Mouse (Mus musculus): ENCODE measurements around the gene Olfr681. TPM values are rescaled to one million over a fixed set of nuclear protein-coding genes. Genes with fewer than 3 reads are reported as not detected.
"Not testable (repeated sequence)": the region's sequence is repeated elsewhere in the genome, so short reads cannot be mapped to it uniquely, and the experiment has no call there.

Gene Olfr681
- 0.02 TPM in 1 of 2 replicates, not detected in the other for polyA plus RNA-seq (2015; fragmentation: Nextera tagmentation; extraction: Ambion mirVana)

GRCm38 (mm10) chr7:105116536-105116935, at the start of gene Olfr681:
Gene Olfr681 (plus strand): TSS chr7:105116836.
- no peak for TF ChIP-seq CTCF (IDR thresholded peaks at IDR 0.05; ENCODE audit: low read depth)
- no peak for TF ChIP-seq EP300 (optimal IDR thresholded peaks at IDR 0.05)
- ATAC-seq (ENCODE audit: low FRiP score, low TSS enrichment) (no peak), DNase-seq (ENCODE audit: low spot score) (no peak)
- Histone ChIP-seq H3K4me3 (ENCODE audit: low read depth, low read length) (no peak within 1 kb of the TSS), H3K9ac (ENCODE audit: low read length) (no peak within 1 kb of the TSS), H3K36me3 (ENCODE audit: control insufficient read depth, insufficient read depth, low read length) (no peaks in the 10 kb centered on the region), H3K27ac (replicated peaks) (no peak within 1 kb of the TSS), H3K9me3 (ENCODE audit: control insufficient read depth, low read length) (no peaks in the 10 kb centered on the region), H3K27me3 (ENCODE audit: control insufficient read depth, insufficient read depth, low read length) (no peaks in the 10 kb centered on the region), H3K4me1 (replicated peaks; ENCODE audit: control insufficient read depth, insufficient read depth) (no peaks in the 10 kb centered on the region), H3K4me2 (replicated peaks; ENCODE audit: low read depth) (no peak within 1 kb of the TSS)

DNA sequence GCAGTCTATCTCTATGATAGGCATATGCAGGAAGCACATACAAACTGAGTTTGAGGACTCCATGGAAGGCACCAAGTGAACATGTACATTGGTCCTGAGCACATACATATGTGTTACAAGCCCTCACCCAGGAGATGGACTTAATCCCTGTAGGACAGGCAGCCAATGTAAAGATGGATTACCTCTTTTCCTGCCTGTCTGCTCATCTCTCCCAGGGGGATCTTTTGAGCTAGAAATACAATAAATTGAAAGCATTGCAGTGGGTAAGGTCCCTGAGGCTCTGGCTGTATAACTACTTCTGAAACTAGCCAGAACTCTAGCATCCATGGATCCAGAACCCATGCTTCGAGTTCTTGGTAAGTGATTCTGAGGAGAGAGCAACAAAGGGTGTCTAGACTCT, 35.7 kb upstream of the Olfr681 start, which contains the start of gene Olfr679:
Olfr679 (plus strand) TSS at position 301 of the 400 bp plus-strand sequence.
- H3K27me3 ChIP-seq (ENCODE audit: control insufficient read depth, insufficient read depth, low read length): no peaks in the 10 kb centered on the region
- H3K9me3 ChIP-seq (ENCODE audit: control insufficient read depth, low read length): no peaks in the 10 kb centered on the region
- H3K4me3 ChIP-seq (ENCODE audit: low read depth, low read length): no peak within 1 kb of the TSS
- no peaks in the 10 kb centered on the region for H3K36me3 ChIP-seq (ENCODE audit: control insufficient read depth, insufficient read depth, low read length)
- no peaks in the 10 kb centered on the region for H3K4me1 ChIP-seq (replicated peaks; ENCODE audit: control insufficient read depth, insufficient read depth)
- DNase-seq (ENCODE audit: low spot score): no peak
- no peak within 1 kb of the TSS for H3K9ac ChIP-seq (ENCODE audit: low read length)
- ATAC-seq (ENCODE audit: low FRiP score, low TSS enrichment): no peak
- WGBS: 53% methylated on average over 1 of the region's 1 CpGs
- H3K4me2 ChIP-seq (replicated peaks; ENCODE audit: low read depth): no peak within 1 kb of the TSS
- TF ChIP-seq EP300 (optimal IDR thresholded peaks at IDR 0.05): no peak
- TF ChIP-seq CTCF (IDR thresholded peaks at IDR 0.05; ENCODE audit: low read depth): no peak
- no peak within 1 kb of the TSS for H3K27ac ChIP-seq (replicated peaks)

GRCm38 (mm10) chr7:105092717-105093116, 23.9 kb upstream of the Olfr681 start, which contains the start of gene Olfr680-ps1:
Gene Olfr680-ps1 (minus strand): TSS chr7:105092817.
- not testable (repeated sequence) for H3K4me3 ChIP-seq (ENCODE audit: low read depth, low read length); H3K4me2 ChIP-seq (replicated peaks; ENCODE audit: low read depth); H3K9me3 ChIP-seq (ENCODE audit: control insufficient read depth, low read length); H3K9ac ChIP-seq (ENCODE audit: low read length); ATAC-seq (ENCODE audit: low FRiP score, low TSS enrichment); H3K36me3 ChIP-seq (ENCODE audit: control insufficient read depth, insufficient read depth, low read length); DNase-seq (ENCODE audit: low spot score); H3K27me3 ChIP-seq (ENCODE audit: control insufficient read depth, insufficient read depth, low read length); H3K27ac ChIP-seq (replicated peaks); H3K4me1 ChIP-seq (replicated peaks; ENCODE audit: control insufficient read depth, insufficient read depth)

DNA sequence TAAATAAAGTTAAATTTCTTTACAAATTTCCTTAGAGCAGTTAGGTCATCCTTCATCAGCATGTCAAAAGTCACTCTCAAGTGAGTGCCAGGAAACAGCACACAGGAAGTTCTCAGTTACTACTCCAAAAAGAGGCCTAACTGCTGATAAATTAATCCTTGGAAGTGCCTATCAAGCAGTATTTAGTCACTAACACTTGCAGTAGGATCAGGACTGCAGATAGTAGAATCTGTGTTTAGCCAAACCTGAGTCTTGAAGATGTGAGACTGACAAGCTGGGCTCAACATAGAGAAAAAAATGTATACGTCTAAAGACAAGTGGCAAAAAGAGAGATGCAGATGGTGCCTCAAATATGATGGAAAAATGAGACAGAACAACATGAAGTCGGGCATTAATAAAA, 24.6 kb downstream of the Olfr681 start:
- Histone ChIP-seq H3K27ac (replicated peaks) (no peak overlapping the region), H3K4me2 (replicated peaks; ENCODE audit: low read depth) (no peak overlapping the region), H3K9me3 (ENCODE audit: control insufficient read depth, low read length) (no peaks in the 10 kb centered on the region), H3K27me3 (ENCODE audit: control insufficient read depth, insufficient read depth, low read length) (no peaks in the 10 kb centered on the region), H3K36me3 (ENCODE audit: control insufficient read depth, insufficient read depth, low read length) (no peaks in the 10 kb centered on the region), H3K9ac (ENCODE audit: low read length) (no peak overlapping the region), H3K4me1 (replicated peaks; ENCODE audit: control insufficient read depth, insufficient read depth) (no peaks in the 10 kb centered on the region), H3K4me3 (ENCODE audit: low read depth, low read length) (no peak overlapping the region)
- TF ChIP-seq CTCF (IDR thresholded peaks at IDR 0.05; ENCODE audit: low read depth) (no peak), EP300 (optimal IDR thresholded peaks at IDR 0.05) (no peak)
- ATAC-seq (ENCODE audit: low FRiP score, low TSS enrichment) (no peak), DNase-seq (ENCODE audit: low spot score) (no peak)
- WGBS: 66% methylated on average over 2 of the region's 2 CpGs

DNA sequence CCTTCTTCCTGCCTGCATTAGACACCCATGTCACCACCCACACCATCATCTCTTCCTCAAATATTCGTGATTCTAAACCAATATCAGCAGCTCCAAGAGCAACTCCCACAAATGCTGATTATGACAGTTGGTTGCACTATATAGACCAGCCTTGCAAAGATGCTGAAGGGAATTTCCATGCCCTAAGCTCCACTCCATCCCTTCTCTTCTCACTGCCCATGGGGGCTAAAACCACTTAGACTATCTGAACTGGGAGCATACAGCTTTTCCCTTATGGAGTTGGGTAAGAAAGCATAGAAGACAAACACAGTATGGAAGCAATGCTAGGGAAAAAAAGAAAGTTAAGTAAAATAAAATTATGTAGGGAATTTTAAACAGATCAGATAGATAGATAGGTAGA, 30.3 kb downstream of the Olfr681 start, which contains the start of gene Olfr683:
Olfr683 (minus strand) TSS at position 101 of the 400 bp plus-strand sequence.
- no peak for ATAC-seq (ENCODE audit: low FRiP score, low TSS enrichment)
- DNase-seq (ENCODE audit: low spot score): no peak
- Histone ChIP-seq H3K27me3 (ENCODE audit: control insufficient read depth, insufficient read depth, low read length) (no peaks in the 10 kb centered on the region), H3K4me2 (replicated peaks; ENCODE audit: low read depth) (no peak within 1 kb of the TSS), H3K9me3 (ENCODE audit: control insufficient read depth, low read length) (no peaks in the 10 kb centered on the region), H3K4me3 (ENCODE audit: low read depth, low read length) (no peak within 1 kb of the TSS), H3K36me3 (ENCODE audit: control insufficient read depth, insufficient read depth, low read length) (no peaks in the 10 kb centered on the region), H3K9ac (ENCODE audit: low read length) (no peak within 1 kb of the TSS), H3K27ac (replicated peaks) (no peak within 1 kb of the TSS), H3K4me1 (replicated peaks; ENCODE audit: control insufficient read depth, insufficient read depth) (no peaks in the 10 kb centered on the region)
- 52% methylated on average over 1 of the region's 1 CpGs for WGBS
- TF ChIP-seq EP300 (optimal IDR thresholded peaks at IDR 0.05): no peak
- no peak for TF ChIP-seq CTCF (IDR thresholded peaks at IDR 0.05; ENCODE audit: low read depth)

GRCm38 (mm10) chr7:105163553-105163952, 46.9 kb downstream of the Olfr681 start, which contains the start of gene Olfr684:
Gene Olfr684 (minus strand): TSS chr7:105163653.
- H3K9me3 ChIP-seq (ENCODE audit: control insufficient read depth, low read length): no peaks in the 10 kb centered on the region
- no peaks in the 10 kb centered on the region for H3K4me1 ChIP-seq (replicated peaks; ENCODE audit: control insufficient read depth, insufficient read depth)
- no peak within 1 kb of the TSS for H3K4me2 ChIP-seq (replicated peaks; ENCODE audit: low read depth)
- no peak within 1 kb of the TSS for H3K27ac ChIP-seq (replicated peaks)
- no peak within 1 kb of the TSS for H3K9ac ChIP-seq (ENCODE audit: low read length)
- H3K27me3 ChIP-seq (ENCODE audit: control insufficient read depth, insufficient read depth, low read length): no peaks in the 10 kb centered on the region
- TF ChIP-seq CTCF (IDR thresholded peaks at IDR 0.05; ENCODE audit: low read depth) (no peak), EP300 (optimal IDR thresholded peaks at IDR 0.05) (no peak)
- H3K36me3 ChIP-seq (ENCODE audit: control insufficient read depth, insufficient read depth, low read length): no peaks in the 10 kb centered on the region
- WGBS: 50% methylated on average over 1 of the region's 1 CpGs
- no peak for ATAC-seq (ENCODE audit: low FRiP score, low TSS enrichment)
- H3K4me3 ChIP-seq (ENCODE audit: low read depth, low read length): no peak within 1 kb of the TSS
- DNase-seq (ENCODE audit: low spot score): no peak
